Mouse (Mus musculus): ENCODE measurements around the gene Pdlim7. TPM values are rescaled to one million over a fixed set of nuclear protein-coding genes. Genes with fewer than 3 reads are reported as not detected.

The Pdlim7 gene
- total RNA-seq (2023) = 10 to 100 TPM; 29.0 to 33.3 TPM

GRCm38 (mm10) chr13:55513111-55513748, at the start of gene Pdlim7:
Pdlim7 (minus strand) TSS chr13:55513676.

GRCm38 (mm10) chr13:55536194-55537175, 23.0 kb upstream of the Pdlim7 start, which contains the start of gene Ddx41:
Ddx41 (minus strand) TSS chr13:55536658.

GRCm38 (mm10) chr13:55529198-55529915, 15.9 kb upstream of the Pdlim7 start, which contains the start of gene Dok3:
Dok3 (minus strand) TSS chr13:55529296.

GRCm38 (mm10) chr13:55487578-55488498, 25.6 kb downstream of the Pdlim7 start, which contains the start of gene Dbn1:
Dbn1 (minus strand) TSS chr13:55488111.

GRCm38 (mm10) chr13:55464027-55464884, 49.2 kb downstream of the Pdlim7 start, which contains the start of gene Prr7:
Prr7 (plus strand) TSS chr13:55464267.

Other genes with a start within 250 kb of the Pdlim7 start
- 100 to 1,000 TPM; 145 to 150 TPM for gene Prelid1, start 193.2 kb downstream of the Pdlim7 start, total RNA-seq (2023)
- 10 to 100 TPM; 65.3 to 71.0 TPM for gene Rab24, start 191.7 kb downstream of the Pdlim7 start, total RNA-seq (2023)
- 1 to 10 TPM; 1.2 to 2.2 TPM for gene Mxd3, start 183.9 kb downstream of the Pdlim7 start, total RNA-seq (2023)
- gene Lman2, start 150.9 kb downstream of the Pdlim7 start, total RNA-seq (2023) = 100 to 1,000 TPM; 112 to 123 TPM
- gene Rgs14, start 143.9 kb downstream of the Pdlim7 start, total RNA-seq (2023) = 10 to 100 TPM; 74.5 to 83.7 TPM
- 1 to 10 TPM in 1 of 2 experiments, not detected in 1; 1.0 TPM for gene Slc34a1, start 115.5 kb downstream of the Pdlim7 start, total RNA-seq (2023)
- not detected for gene Pfn3, start 98.4 kb downstream of the Pdlim7 start, total RNA-seq (2023)
- 1 to 10 TPM; 1.8 to 2.1 TPM for gene F12, start 86.9 kb downstream of the Pdlim7 start, total RNA-seq (2023)
- gene Grk6, start 68.6 kb downstream of the Pdlim7 start, total RNA-seq (2023) = 100 to 1,000 TPM; 498 to 536 TPM
- gene Prr7, start 49.4 kb downstream of the Pdlim7 start, total RNA-seq (2023) = 10 to 100 TPM; 30.1 to 41.2 TPM
- gene Dbn1, start 25.6 kb downstream of the Pdlim7 start, total RNA-seq (2023) = under 1 TPM in 1 of 2 experiments, not detected in 1; 0.17 TPM
- 100 to 1,000 TPM; 322 TPM for gene Dok3, start 15.6 kb upstream of the Pdlim7 start, total RNA-seq (2023)
- gene Ddx41, start 23.0 kb upstream of the Pdlim7 start, total RNA-seq (2023) = 100 to 1,000 TPM; 135 to 147 TPM
- 100 to 1,000 TPM; 148 to 159 TPM for gene Fam193b, start 57.4 kb upstream of the Pdlim7 start, total RNA-seq (2023)
- 10 to 100 TPM; 78.0 to 96.9 TPM for gene Tmed9, start 60.1 kb upstream of the Pdlim7 start, total RNA-seq (2023)
- gene B4galt7, start 86.2 kb upstream of the Pdlim7 start, total RNA-seq (2023) = 10 to 100 TPM; 22.3 to 27.8 TPM
- 10 to 100 TPM; 18.0 to 22.7 TPM for gene Caml, start 109.3 kb upstream of the Pdlim7 start, total RNA-seq (2023)
- 100 to 1,000 TPM; 100 to 112 TPM for gene Ddx46, start 121.4 kb upstream of the Pdlim7 start, total RNA-seq (2023)
- 10 to 100 TPM; 26.3 to 27.5 TPM for gene B230219D22Rik, start 179.4 kb upstream of the Pdlim7 start, total RNA-seq (2023)
- gene Txndc15, start 201.0 kb upstream of the Pdlim7 start, total RNA-seq (2023) = 10 to 100 TPM; 12.7 to 14.1 TPM
- gene Pcbd2, start 213.7 kb upstream of the Pdlim7 start, total RNA-seq (2023) = 10 to 100 TPM; 30.4 to 33.7 TPM